ENCODE assay signal across 10 mouse cellular contexts in the genomic region with DNA sequence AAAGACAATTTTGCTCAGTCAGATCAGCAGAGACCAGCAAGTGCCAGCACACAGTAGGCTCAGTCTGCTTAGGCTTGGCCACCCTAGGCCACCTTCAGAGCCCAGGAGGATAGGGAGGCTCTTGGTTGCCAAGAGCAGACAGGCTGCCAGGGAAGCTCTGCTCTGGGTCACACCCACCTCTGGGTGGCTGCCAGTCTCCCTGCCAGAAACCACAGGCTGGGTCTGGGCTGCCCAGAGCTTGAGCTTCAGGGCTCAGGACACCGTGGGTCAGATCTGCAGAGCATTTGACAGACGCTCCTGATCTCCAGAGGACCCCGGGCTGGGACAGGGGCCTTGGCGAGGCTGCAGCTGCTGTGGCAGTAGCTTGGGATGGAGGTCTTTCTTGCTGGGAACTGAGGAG. TPM values are rescaled to one million over a fixed set of nuclear protein-coding genes. Genes with fewer than 3 reads are reported as not detected.
DNase-seq lines count a peak whose midpoint lies in the region; ATAC-seq and TF ChIP-seq lines count a peak whose summit lies in the region.
"Had no signal": no experiment of that assay in that cellular context is flagged by ENCODE, and none has a peak within 500 bp of the region (broad histone marks: within the 10 kb centered on the region; RNA-seq: fewer than 3 reads in every experiment).

A gene (plus strand): TSS at position 255 of the 400 bp plus-strand sequence.

- H3K4me3 ChIP-seq in kidney, embryonic 14.5 days (ENCODE audit: low read length) = no peak within 1 kb of the TSS
- H3K4me3 ChIP-seq in myocyte = no peak within 1 kb of the TSS
- no peak within 1 kb of the TSS for H3K4me3 ChIP-seq in thymus, adult 2 months (ENCODE audit: control insufficient read depth, insufficient read depth, low read length)
- H3K4me3 ChIP-seq: embryonic facial prominence, embryonic 15.5 days had no signal

- H3K9me3 ChIP-seq in kidney, embryonic 14.5 days (ENCODE audit: control insufficient read depth, low read length) = no peaks in the 10 kb centered on the region
- H3K9me3 ChIP-seq: embryonic facial prominence, embryonic 15.5 days had no signal

- H3K4me2 ChIP-seq in kidney, embryonic 14.5 days (replicated peaks; ENCODE audit: low read depth, low read length) = no peak within 1 kb of the TSS
- peak within 1 kb of the TSS; percentile 53 for H3K4me2 ChIP-seq in myocyte (ENCODE audit: low read depth)
- H3K4me2 ChIP-seq: embryonic facial prominence, embryonic 15.5 days had no signal

- no peaks in the 10 kb centered on the region for H3K79me2 ChIP-seq in myocyte (ENCODE audit: control insufficient read depth, insufficient read depth)

- no peak within 1 kb of the TSS for H3ac ChIP-seq in myocyte (ENCODE audit: control insufficient read depth, insufficient read length)

- no peak within 1 kb of the TSS for H3K9ac ChIP-seq in kidney, embryonic 14.5 days (ENCODE audit: low read depth, low read length)
- H3K9ac ChIP-seq: embryonic facial prominence, embryonic 15.5 days; liver, embryonic 14.5 days had no signal

- DNase-seq in kidney, adult 11 months = peak; percentile 27
- DNase-seq in heart, adult 9 months (ENCODE audit: low spot score in 2 of 2) = peak; percentile 82 to 84
- no peak for DNase-seq in thymus, adult 2 months
- DNase-seq in natural killer cell, adult 2 months (ENCODE audit: low spot score in 2 of 2) = no peak
- DNase-seq in embryo, embryonic 10.5 days (ENCODE audit: low spot score) = no peak

- 0 out of 2 replicates have a peak, but pooled peaks cover 2% of the 10 kb centered on the region for H3K27me3 ChIP-seq in kidney, embryonic 14.5 days (ENCODE audit: control insufficient read depth, insufficient read depth, low read length)
- H3K27me3 ChIP-seq in myocyte (ENCODE audit: control insufficient read depth, insufficient read depth, insufficient read length) = no peaks in the 10 kb centered on the region
- no peaks in the 10 kb centered on the region for H3K27me3 ChIP-seq in thymus, adult 2 months (ENCODE audit: control insufficient read depth, insufficient read depth, low read length)
- H3K27me3 ChIP-seq: embryonic facial prominence, embryonic 15.5 days had no signal

- H3K36me3 ChIP-seq in kidney, embryonic 14.5 days (ENCODE audit: control insufficient read depth, insufficient read depth, low read length) = no peaks in the 10 kb centered on the region
- H3K36me3 ChIP-seq in myocyte (ENCODE audit: control insufficient read depth, insufficient read depth) = no peaks in the 10 kb centered on the region
- no peaks in the 10 kb centered on the region for H3K36me3 ChIP-seq in thymus, adult 2 months (ENCODE audit: control insufficient read depth, insufficient read depth, low read length)
- H3K36me3 ChIP-seq: embryonic facial prominence, embryonic 15.5 days had no signal

- WGBS in kidney, embryonic 14.5 days = 73% methylated on average over 4 of the region's 4 CpGs
- WGBS in thymus, adult 2 months = 29% methylated on average over 4 of the region's 4 CpGs

- no peak for TF ChIP-seq POLR2A in myocyte (IDR thresholded peaks at IDR 0.05; ENCODE audit: insufficient read length, low read depth)
- no peak for TF ChIP-seq POLR2A in thymus, adult 2 months (IDR thresholded peaks at IDR 0.05; ENCODE audit: control insufficient read depth, extremely low read depth, insufficient read depth, low read length, poor library complexity)

- no peak for ATAC-seq in kidney, embryonic 14.5 days (ENCODE audit: low FRiP score, low TSS enrichment)
- peak; percentile 72 for ATAC-seq in cerebellum, adult (ENCODE audit: insufficient number of reproducible peaks, low FRiP score, low TSS enrichment)

- TF ChIP-seq CTCF in thymus, adult 2 months (IDR thresholded peaks at IDR 0.05; ENCODE audit: borderline replicate concordance, control insufficient read depth, extremely low read depth, insufficient read depth, low read length, poor library complexity) = no peak

- peaks cover 3% of the 10 kb centered on the region; the same call in 1 of the 2 replicates for H3K4me1 ChIP-seq in kidney, embryonic 14.5 days (ENCODE audit: control insufficient read depth, insufficient read depth, low read length)
- no peaks in the 10 kb centered on the region for H3K4me1 ChIP-seq in thymus, adult 2 months (replicated peaks; ENCODE audit: control insufficient read depth, insufficient read depth, low read length)

- H3K27ac ChIP-seq in kidney, embryonic 14.5 days (ENCODE audit: low read depth, low read length) = no peak within 1 kb of the TSS
- H3K27ac ChIP-seq in thymus, adult 2 months (ENCODE audit: control insufficient read depth, insufficient read depth, low read length) = no peak within 1 kb of the TSS
- H3K27ac ChIP-seq: embryonic facial prominence, embryonic 15.5 days; liver, embryonic 14.5 days had no signal

TF ChIP-seq in myocyte, 11 proteins besides CTCF, POLR2A, EP300 and RAD21:
- no peak for TF ChIP-seq TCF3 (IDR thresholded peaks at IDR 0.05; ENCODE audit: insufficient read length, low read depth)
- no peak for TF ChIP-seq REST (IDR thresholded peaks at IDR 0.05; ENCODE audit: insufficient read depth, insufficient read length)
- TF ChIP-seq CEBPB (IDR thresholded peaks at IDR 0.05; ENCODE audit: insufficient read depth, poor library complexity, severe bottlenecking) = no peak
- TF ChIP-seq MYOG (IDR thresholded peaks at IDR 0.05; ENCODE audit: control insufficient read depth in 1 of 3, insufficient read depth in 1 of 3, insufficient read length in 2 of 3, low read depth in 2 of 3) = no peak
- no peak for TF ChIP-seq MAX (IDR thresholded peaks at IDR 0.05; ENCODE audit: low read depth)
- no peak for TF ChIP-seq USF1 (IDR thresholded peaks at IDR 0.05; ENCODE audit: low read depth)
- no peak for TF ChIP-seq SRF (IDR thresholded peaks at IDR 0.05; ENCODE audit: control insufficient read depth, insufficient read length, low read depth)
TF ChIP-seq in myocyte: peak in this region for 0.

RNA-seq across cellular contexts. Expression of the gene that starts here (rescaled TPM):
- polyA plus RNA-seq in kidney, embryonic 14.5 days (2014; fragmentation: Nextera tagmentation; extraction: Ambion mirVana) = 0.11 and 0.28 TPM in 2 replicates
- 2.0 TPM for polyA plus RNA-seq in myocyte (2012; fragmentation: generic; extraction: Trizol)
- 1.7 and 2.1 TPM in 2 replicates for polyA plus RNA-seq in thymus, adult 2 months (2012; rRNA removed)

Comparison
In these comparisons a context has a peak if more than half of its experiments do, and no peak if none do; other contexts are left out.
1. DNase-seq: peak in kidney, adult 11 months (single experiment) and heart, adult 9 months (2 of 2); none in thymus, adult 2 months (single experiment), natural killer cell, adult 2 months (0 of 2) and embryo, embryonic 10.5 days (single experiment).